Mouse (Mus musculus): ENCODE measurements around the gene Zfp408.

- TF ChIP-seq CTCF (IDR thresholded peaks at IDR 0.05; ENCODE audit: insufficient read depth, low read length) (no peak), POLR2A (IDR thresholded peaks at IDR 0.05; ENCODE audit: borderline replicate concordance, extremely low read depth, low read depth, low read length) (no peak)
Measured at GRCm38 (mm10) chr2:91670038-91670437, 20.4 kb upstream of the Zfp408 start.
